Mouse (Mus musculus) Patski (cell line): Measurements from ENCODE around the gene Efcab6. TPM values are rescaled to one million over a fixed set of nuclear protein-coding genes. Genes with fewer than 3 reads are reported as not detected.

Experiments used
- ATAC-seq: fragments of 100-300 bp; one replicate; pipeline ENCODE4 v1.8.0; 2021
- CTCF ChIA-PET: fragments of 350-600 bp; sonication (Branson Sonifier 250); formaldehyde crosslinking; loops from one replicate; lab custom pipeline; 2022; ENCODE audit warnings: inconsistent platforms; lab: Charles Lee
- POLR2A ChIA-PET: fragments of 350-600 bp; sonication (Branson Sonifier 250); formaldehyde crosslinking; loops from one replicate; lab custom pipeline; 2022; ENCODE audit warnings: antibody characterized with exemption, inconsistent platforms; lab: Charles Lee
- DNase-seq: peaks from one replicate; pipeline ENCODE4 v3.0.0-alpha.2; 2011; ENCODE audit warnings: low read depth, low spot score
- H3K27me3 ChIP-seq: fragments of 371-371 bp; one replicate; pipeline ENCODE4 v1.5.1; 2021
- CTCF ChIP-seq: fragments of 100-300 bp; IDR thresholded peaks from one replicate; pipeline ENCODE4 v1.5.1; 2021
- in situ Hi-C: fragments of 300-500 bp; cut with MboI; formaldehyde crosslinking; loops from 3 replicates; pipeline ENCODE4 v1.11.1; 2018; ENCODE audit warnings: low pct_unique_long_range_greater_than_20kb, mixed read lengths
- polyA plus RNA-seq: library from polyadenylated mRNA; unstranded; gene quantifications from one replicate; pipeline ENCODE4 v1.2.3, GENCODE M21; 2021

Gene Efcab6
- polyA plus RNA-seq, 1 experiment from 2014 or later, result not detected

GRCm38 (mm10) chr15:83982186-83982936, 82.8 kb downstream of the Efcab6 start:
- DNase-seq (no peak), ATAC-seq (no peak)
- in situ Hi-C loops, result no loop called here
- TF ChIP-seq CTCF, result no peak
- ChIA-PET POLR2A (no interaction called here), CTCF (no interaction called here)
- peaks cover 9% of the 10 kb centered on the region for H3K27me3 ChIP-seq

GRCm38 (mm10) chr15:83978865-83979264, 86.3 kb downstream of the Efcab6 start:
- ATAC-seq (no peak), DNase-seq (no peak)
- no peak for TF ChIP-seq CTCF
- ChIA-PET CTCF (no interaction called here), POLR2A (interaction anchor here (0.6 kb wide), 1 partner anchor 337 kb away, joined by 3 read pairs; no protein-coding TSS in a partner anchor)
- H3K27me3 ChIP-seq, result peaks cover 14% of the 10 kb centered on the region
- in situ Hi-C loops, result no loop called here

GRCm38 (mm10) chr15:83977108-83977507, 88.1 kb downstream of the Efcab6 start:
- ChIA-PET POLR2A (no interaction called here), CTCF (no interaction called here)
- no peak for ATAC-seq
- no peak for TF ChIP-seq CTCF
- DNase-seq, result no peak
- in situ Hi-C loops, result no loop called here
- peaks cover 21% of the 10 kb centered on the region for H3K27me3 ChIP-seq

GRCm38 (mm10) chr15:83972206-83972605, 93.0 kb downstream of the Efcab6 start:
- no peak for ATAC-seq
- DNase-seq, result no peak
- in situ Hi-C loops, result no loop called here
- H3K27me3 ChIP-seq, result peaks cover 31% of the 10 kb centered on the region
- ChIA-PET POLR2A (no interaction called here), CTCF (no interaction called here)
- no peak for TF ChIP-seq CTCF

- ChIA-PET POLR2A (no interaction called here), CTCF (no interaction called here)
- peaks cover 19% of the 10 kb centered on the region for H3K27me3 ChIP-seq
- no peak for ATAC-seq
- no peak for DNase-seq
- in situ Hi-C loops, result no loop called here
- no peak for TF ChIP-seq CTCF
Measured at GRCm38 (mm10) chr15:83967802-83968201, 97.4 kb downstream of the Efcab6 start.

GRCm38 (mm10) chr15:83965126-83965525, 100.1 kb downstream of the Efcab6 start:
- no peak for DNase-seq

GRCm38 (mm10) chr15:83958376-83958775, 106.8 kb downstream of the Efcab6 start:
- TF ChIP-seq CTCF, result no peak
- POLR2A ChIA-PET, result no interaction called here
- in situ Hi-C loops, result no loop called here
- CTCF ChIA-PET, result no interaction called here
- H3K27me3 ChIP-seq, result peaks cover 32% of the 10 kb centered on the region
- no peak for DNase-seq
- no peak for ATAC-seq

More at GRCm38 (mm10) chr15:83965126-83965525, 100.1 kb downstream of the Efcab6 start:
- in situ Hi-C loops, result no loop called here
- no peak for ATAC-seq
- ChIA-PET CTCF (no interaction called here), POLR2A (no interaction called here)
- H3K27me3 ChIP-seq, result peaks cover 19% of the 10 kb centered on the region
- no peak for TF ChIP-seq CTCF

GRCm38 (mm10) chr15:83956996-83957395, 108.2 kb downstream of the Efcab6 start:
- no peak for ATAC-seq
- in situ Hi-C loops, result no loop called here
- DNase-seq, result no peak
- H3K27me3 ChIP-seq, result peaks cover 41% of the 10 kb centered on the region
- POLR2A ChIA-PET, result no interaction called here
- TF ChIP-seq CTCF, result no peak
- CTCF ChIA-PET, result interaction anchor here (2.0 kb wide), 1 partner anchor 11 kb away, joined by 4 read pairs; no protein-coding TSS in a partner anchor

- POLR2A ChIA-PET, result no interaction called here
- ATAC-seq, result no peak
Measured at GRCm38 (mm10) chr15:83955948-83956707, 109.1 kb downstream of the Efcab6 start.

GRCm38 (mm10) chr15:83949729-83950491, 115.3 kb downstream of the Efcab6 start:
- POLR2A ChIA-PET, result no interaction called here
- in situ Hi-C loops, result no loop called here

More at GRCm38 (mm10) chr15:83955948-83956707, 109.1 kb downstream of the Efcab6 start:
- TF ChIP-seq CTCF, result no peak
- CTCF ChIA-PET, result interaction anchor here (2.0 kb wide), 1 partner anchor 10 kb away, joined by 4 read pairs; no protein-coding TSS in a partner anchor
- H3K27me3 ChIP-seq, result peaks cover 42% of the 10 kb centered on the region
- DNase-seq, result no peak
- in situ Hi-C loops, result no loop called here

More at GRCm38 (mm10) chr15:83949729-83950491, 115.3 kb downstream of the Efcab6 start:
- DNase-seq (no peak), ATAC-seq (peak; percentile 27)
- CTCF ChIA-PET, result no interaction called here
- no peak for TF ChIP-seq CTCF
- H3K27me3 ChIP-seq, result peaks cover 43% of the 10 kb centered on the region
